In the genomic region with DNA sequence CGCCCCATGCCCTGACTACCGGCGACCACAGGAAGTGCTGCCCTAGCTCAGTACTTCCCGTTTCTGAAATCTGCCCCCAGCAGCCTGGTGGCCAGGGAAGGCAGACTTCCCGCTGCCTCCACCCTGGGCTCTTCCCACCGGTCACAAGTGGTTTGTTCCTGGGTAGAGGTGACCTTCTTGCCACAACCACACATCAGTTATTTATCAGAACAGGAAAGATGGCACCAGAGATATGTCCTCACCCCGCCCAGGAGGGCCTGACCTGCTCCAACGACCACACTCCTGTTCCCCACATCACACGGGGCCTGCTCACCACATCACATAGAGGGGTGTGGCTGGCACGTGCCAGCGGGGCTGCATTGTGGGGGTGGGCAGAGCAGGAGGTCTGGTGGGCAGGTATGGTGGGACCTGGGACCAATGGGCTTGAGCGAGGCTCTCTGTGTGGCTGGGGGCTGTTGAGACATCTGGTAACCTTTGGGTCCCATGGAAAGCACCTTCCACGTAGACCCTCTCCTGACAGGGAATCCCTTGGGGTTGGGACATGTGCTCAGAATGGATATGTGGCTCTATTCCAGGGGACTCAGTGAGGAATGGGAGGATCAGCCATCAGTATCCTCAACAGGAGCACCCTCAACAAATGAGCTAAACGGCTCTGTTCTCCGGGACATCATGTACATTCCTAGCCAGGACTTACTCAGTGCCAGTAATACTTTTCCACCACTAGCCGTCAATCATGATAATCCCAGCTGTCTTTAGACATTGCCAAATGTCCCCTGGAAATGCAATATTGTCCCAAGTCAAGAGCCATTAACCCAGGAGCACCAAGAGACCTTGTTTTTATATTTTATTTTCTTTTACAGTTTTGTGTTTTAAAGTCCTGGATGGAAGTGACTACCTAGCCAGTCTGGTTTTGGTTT, we compare ENCODE assay signal across 13 mouse cellular contexts. TPM values are rescaled to one million over a fixed set of nuclear protein-coding genes. Genes with fewer than 3 reads are reported as not detected.
DNase-seq lines count a peak whose midpoint lies in the region; ATAC-seq and TF ChIP-seq lines count a peak whose summit lies in the region.
"Had no signal": no experiment of that assay in that cellular context is flagged by ENCODE, and none has a peak within 500 bp of the region (broad histone marks: within the 10 kb centered on the region; RNA-seq: fewer than 3 reads in every experiment).

No protein-coding gene starts in this region.

- 0 out of 2 replicates have a peak, but pooled peaks have one; percentile 45 for ATAC-seq in liver, embryonic 13.5 days (ENCODE audit: low read depth)
- ATAC-seq: forebrain, embryonic 16.5 days had no signal

- TF ChIP-seq POLR2A in bone marrow, adult 2 months (IDR thresholded peaks at IDR 0.05; ENCODE audit: borderline replicate concordance, control insufficient read depth, low read depth, low read length), result no peak; the same call in 1 of the 2 replicates

- 9% methylated on average over 16 of the region's 16 CpGs for WGBS in bone marrow, adult 2 months
- WGBS in liver, embryonic 13.5 days (ENCODE audit: insufficient replicate concordance), result 28% methylated on average over 16 of the region's 16 CpGs

- H3K36me3 ChIP-seq in liver, embryonic 13.5 days, result no peaks in the 10 kb centered on the region
- H3K36me3 ChIP-seq in splenic B cell, adult 2 months (ENCODE audit: control insufficient read depth, insufficient read depth, low read length, poor library complexity, severe bottlenecking), result no peaks in the 10 kb centered on the region
- H3K36me3 ChIP-seq: limb, embryonic 13.5 days; stomach, embryonic 15.5 days had no signal

- no peaks in the 10 kb centered on the region for H3K27me3 ChIP-seq in liver, embryonic 13.5 days
- H3K27me3 ChIP-seq in splenic B cell, adult 2 months (ENCODE audit: control insufficient read depth, insufficient read depth, low read length, poor library complexity, severe bottlenecking), result no peaks in the 10 kb centered on the region
- H3K27me3 ChIP-seq: stomach, embryonic 15.5 days had no signal

- no peak overlapping the region for H3K4me2 ChIP-seq in liver, embryonic 13.5 days
- H3K4me2 ChIP-seq: limb, embryonic 13.5 days; stomach, embryonic 15.5 days had no signal

- H3K4me1 ChIP-seq in bone marrow, adult 2 months (ENCODE audit: control insufficient read depth, insufficient read depth, low read length), result peaks cover 12% of the 10 kb centered on the region; the same call in 1 of the 2 replicates
- H3K4me1 ChIP-seq in liver, embryonic 13.5 days (replicated peaks), result peaks cover 17% of the 10 kb centered on the region
- H3K4me1 ChIP-seq: stomach, embryonic 15.5 days had no signal

- DNase-seq in lung, postnatal 36 days, result peak; percentile 37
- DNase-seq in lung, postnatal 25 days (ENCODE audit: low spot score), result no peak
- DNase-seq in liver, embryonic 13.5 days, result no peak
- peak; percentile 7 for DNase-seq in splenic B cell, adult 2 months (ENCODE audit: low read depth, low spot score)
- DNase-seq in cerebellum, adult 8-10 months, result no peak
- DNase-seq in frontal cortex, postnatal 14 days (ENCODE audit: low spot score in 2 of 2), result no peak
- DNase-seq: cerebellum, adult 9-10 months; gastrocnemius, postnatal 36 days; kidney, postnatal 14 days had no signal

- TF ChIP-seq CTCF in bone marrow, adult 2 months (IDR thresholded peaks at IDR 0.05; ENCODE audit: control insufficient read depth, insufficient read depth, low read length), result no peak

- H3K27ac ChIP-seq in bone marrow, adult 2 months (ENCODE audit: control insufficient read depth, insufficient read depth, low read depth, low read length, poor library complexity), result peak overlapping the region; percentile 17
- no peak overlapping the region for H3K27ac ChIP-seq in liver, embryonic 13.5 days
- H3K27ac ChIP-seq: limb, embryonic 13.5 days; stomach, embryonic 15.5 days had no signal

- no peak overlapping the region for H3K4me3 ChIP-seq in bone marrow, adult 2 months (replicated peaks; ENCODE audit: control insufficient read depth, low read depth, low read length)
- H3K4me3 ChIP-seq in liver, embryonic 13.5 days (replicated peaks), result no peak overlapping the region
- H3K4me3 ChIP-seq: limb, embryonic 13.5 days; stomach, embryonic 15.5 days had no signal

- H3K9ac ChIP-seq in liver, embryonic 13.5 days, result no peak overlapping the region
- H3K9ac ChIP-seq: limb, embryonic 13.5 days; stomach, embryonic 15.5 days had no signal

- H3K9me3 ChIP-seq in liver, embryonic 13.5 days (replicated peaks), result no peaks in the 10 kb centered on the region
- H3K9me3 ChIP-seq: limb, embryonic 13.5 days; stomach, embryonic 15.5 days had no signal

RNA-seq across cellular contexts. Expression of a gene that starts 29.4 kb away (rescaled TPM):
- polyA plus RNA-seq in bone marrow, adult 2 months (2011; ENCODE audit: insufficient read depth, insufficient read length, low replicate concordance, missing spikeins), result 1.5 TPM in 1 of 2 replicates, not detected in the other
- 0.41 and 0.54 TPM in 2 replicates for polyA plus RNA-seq in liver, embryonic 13.5 days (2015; fragmentation: Nextera tagmentation; extraction: Ambion mirVana)

RNA-seq across cellular contexts. Expression of a gene that starts 37.7 kb away (rescaled TPM):
- polyA plus RNA-seq in bone marrow, adult 2 months (2011; ENCODE audit: insufficient read depth, insufficient read length, low replicate concordance, missing spikeins), result 8.9 and 14.2 TPM in 2 replicates
- 4.3 and 5.3 TPM in 2 replicates for polyA plus RNA-seq in liver, embryonic 13.5 days (2015; fragmentation: Nextera tagmentation; extraction: Ambion mirVana)

RNA-seq across cellular contexts. Expression of a gene that starts 58.5 kb away (rescaled TPM):
- polyA plus RNA-seq in bone marrow, adult 2 months (2011; ENCODE audit: insufficient read depth, insufficient read length, low replicate concordance, missing spikeins), result not detected in 2 replicates
- polyA plus RNA-seq in liver, embryonic 13.5 days (2015; fragmentation: Nextera tagmentation; extraction: Ambion mirVana), result 0.38 and 0.50 TPM in 2 replicates

Comparison
In these comparisons a context has a peak if more than half of its experiments do, and no peak if none do; other contexts are left out.
1. DNase-seq: peak in lung, postnatal 36 days (single experiment) and splenic B cell, adult 2 months (single experiment); none in lung, postnatal 25 days (single experiment), liver, embryonic 13.5 days (single experiment), cerebellum, adult 8-10 months (single experiment) and frontal cortex, postnatal 14 days (0 of 2).